Mouse (Mus musculus): Measurements from ENCODE around the gene Fam167b.

DNA sequence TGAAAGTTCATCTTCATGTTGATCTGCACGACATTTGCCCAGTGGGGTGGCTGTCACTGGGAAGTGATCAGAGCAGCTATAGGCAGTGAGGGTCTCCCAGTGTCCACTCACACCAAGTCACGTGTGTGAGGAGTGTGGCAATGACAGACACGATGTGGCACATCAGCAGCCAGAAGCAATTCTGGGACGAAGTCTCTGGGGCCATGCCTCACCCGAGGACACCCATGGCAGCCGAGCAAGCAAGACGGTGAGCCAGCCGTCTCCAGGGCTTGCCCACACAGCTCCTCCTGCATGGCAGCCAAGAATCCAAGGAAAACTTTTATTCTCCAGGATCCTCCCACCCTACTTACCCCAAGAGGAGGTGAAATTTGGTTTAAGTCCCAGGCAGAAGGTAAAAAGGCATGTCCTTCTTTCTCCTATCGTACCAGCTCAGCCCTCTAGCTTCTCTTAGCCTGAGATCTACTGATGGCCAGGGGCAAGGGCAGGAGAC, 37.5 kb upstream of the Fam167b start:
- no peak for TF ChIP-seq CTCF (conservative IDR thresholded peaks at IDR 0.05; ENCODE audit: insufficient read depth, insufficient read length, low read depth, low read length)
- no peak for TF ChIP-seq POLR2A (IDR thresholded peaks at IDR 0.05; ENCODE audit: low read depth, low read length)

All from kidney, adult 2 months (tissue).